Mouse (Mus musculus) cortical plate, adult 2 months (tissue): Measurements from ENCODE around the gene Usp12. TPM values are rescaled to one million over a fixed set of nuclear protein-coding genes. Genes with fewer than 3 reads are reported as not detected.
A peak's percentile ranks its signal among the peaks of the same experiment; 100 is the strongest.
"Not testable (repeated sequence)": the region's sequence is repeated elsewhere in the genome, so short reads cannot be mapped to it uniquely, and the experiment has no call there.

Experiments
- H3K27ac ChIP-seq: fragments of 200-500 bp; 2 replicates; pipeline ENCODE4 v1.5.1; 2012; ENCODE audit warnings: low read length, control low read depth, inconsistent platforms; ENCODE audit not compliant: insufficient read depth
- H3K4me1 ChIP-seq: fragments of 200-500 bp; 2 replicates; pipeline ENCODE4 v1.6.1; 2011; ENCODE audit warnings: low read length; ENCODE audit not compliant: control insufficient read depth, insufficient read depth
- H3K4me3 ChIP-seq: fragments of 200-500 bp; 2 replicates; pipeline ENCODE4 v1.5.1; 2011; ENCODE audit warnings: mild to moderate bottlenecking, low read length, control low read depth; ENCODE audit not compliant: insufficient read depth
- CTCF ChIP-seq: fragments of 200-500 bp; IDR thresholded peaks from 2 replicates; pipeline ENCODE4 v1.5.1; 2011; ENCODE audit warnings: mild to moderate bottlenecking, control low read depth, low read length; ENCODE audit not compliant: insufficient read depth; ENCODE audit errors: extremely low read depth
- POLR2A ChIP-seq: fragments of 200-500 bp; IDR thresholded peaks from 2 replicates; pipeline ENCODE4 v1.6.1; 2011; ENCODE audit warnings: mild to moderate bottlenecking, low read length, control low read depth; ENCODE audit not compliant: insufficient read depth; ENCODE audit errors: extremely low read depth
- polyA plus RNA-seq: library from polyadenylated mRNA; depleted of rRNA; stranded (reverse); fragments of >200 nt; gene quantifications from 2 replicates; pipeline ENCODE4 v1.2.3, GENCODE M21; 2012

Gene Usp12
- polyA plus RNA-seq, 1 experiment, result 31.0 TPM

GRCm38 (mm10) chr5:146757921-146758320 is 36.9 kb downstream of the Usp12 start:
- Histone ChIP-seq H3K27ac (0 out of 2 replicates have a peak overlapping the region, but pooled peaks have one; percentile 33), H3K4me1 (peaks cover 10% of the 10 kb centered on the region), H3K4me3 (no peak overlapping the region)
- TF ChIP-seq CTCF (no peak), POLR2A (no peak)

- Histone ChIP-seq H3K4me3 (no peak overlapping the region), H3K4me1 (peaks cover 10% of the 10 kb centered on the region), H3K27ac (no peak overlapping the region)
- TF ChIP-seq CTCF (no peak), POLR2A (no peak)
Measured at GRCm38 (mm10) chr5:146757316-146757715, 37.5 kb downstream of the Usp12 start.

GRCm38 (mm10) chr5:146753181-146753580 is 41.6 kb downstream of the Usp12 start:
- no peak overlapping the region for H3K27ac ChIP-seq

GRCm38 (mm10) chr5:146750958-146751357 is 43.8 kb downstream of the Usp12 start:
- TF ChIP-seq CTCF, result no peak
- Histone ChIP-seq H3K27ac (no peak overlapping the region), H3K4me1 (peaks cover 2% of the 10 kb centered on the region; the same call in 1 of the 2 replicates), H3K4me3 (no peak overlapping the region)

More at GRCm38 (mm10) chr5:146753181-146753580, 41.6 kb downstream of the Usp12 start:
- Histone ChIP-seq H3K4me3 (no peak overlapping the region), H3K4me1 (peaks cover 6% of the 10 kb centered on the region; the same call in 1 of the 2 replicates)
- TF ChIP-seq CTCF, result no peak
- TF ChIP-seq POLR2A, result no peak

- H3K4me3 ChIP-seq, result no peak overlapping the region
- TF ChIP-seq CTCF (no peak), POLR2A (no peak)
- H3K4me1 ChIP-seq, result peaks cover 2% of the 10 kb centered on the region; the same call in 1 of the 2 replicates
- H3K27ac ChIP-seq, result no peak overlapping the region
Measured at GRCm38 (mm10) chr5:146750273-146750672, 44.5 kb downstream of the Usp12 start.

GRCm38 (mm10) chr5:146749857-146750256 is 44.9 kb downstream of the Usp12 start:
- Histone ChIP-seq H3K4me1 (peaks cover 1% of the 10 kb centered on the region; the same call in 1 of the 2 replicates), H3K4me3 (no peak overlapping the region), H3K27ac (no peak overlapping the region)
- no peak for TF ChIP-seq POLR2A
- no peak for TF ChIP-seq CTCF

- Histone ChIP-seq H3K27ac (no peak overlapping the region), H3K4me1 (peaks cover 1% of the 10 kb centered on the region; the same call in 1 of the 2 replicates), H3K4me3 (no peak overlapping the region)
- TF ChIP-seq POLR2A (no peak), CTCF (no peak)
Measured at GRCm38 (mm10) chr5:146736970-146737495, 57.8 kb downstream of the Usp12 start.

- peaks cover 1% of the 10 kb centered on the region; the same call in 1 of the 2 replicates for H3K4me1 ChIP-seq
- H3K4me3 ChIP-seq, result no peak overlapping the region
- no peak overlapping the region for H3K27ac ChIP-seq
- TF ChIP-seq POLR2A (no peak), CTCF (no peak)
Measured at GRCm38 (mm10) chr5:146736348-146736747, 58.5 kb downstream of the Usp12 start.

GRCm38 (mm10) chr5:146735054-146735453 is 59.8 kb downstream of the Usp12 start:
- not testable (repeated sequence) for H3K4me3 ChIP-seq, H3K4me1 ChIP-seq, H3K27ac ChIP-seq

GRCm38 (mm10) chr5:146733888-146734640 is 60.7 kb downstream of the Usp12 start:
- no peak overlapping the region for H3K4me3 ChIP-seq
- H3K27ac ChIP-seq, result no peak overlapping the region
- TF ChIP-seq POLR2A (no peak), CTCF (0 out of 2 replicates have a peak, but pooled peaks have one; percentile 10)
- peaks cover 1% of the 10 kb centered on the region; the same call in 1 of the 2 replicates for H3K4me1 ChIP-seq
